Mouse (Mus musculus) hindbrain, postnatal 0 days (tissue): Measurements from ENCODE around the gene Cxcr1. TPM values are rescaled to one million over a fixed set of nuclear protein-coding genes. Genes with fewer than 3 reads are reported as not detected.

Source experiments
- ATAC-seq: fragments of 200-750 bp; cut with Nextera tagmentation; 2 replicates; pipeline ENCODE4 v1.8.0; 2017; ENCODE audit warnings: mild to moderate bottlenecking, moderate TSS enrichment, moderate library complexity
- DNase-seq: peaks from one replicate; pipeline ENCODE4 v3.0.0-alpha.2; 2015; ENCODE audit warnings: low spot score
- H3K27ac ChIP-seq: fragments of 300-500 bp; sonication (generic); 2 replicates; pipeline ENCODE4 v1.5.1; 2014; ENCODE audit warnings: mild to moderate bottlenecking
- H3K27me3 ChIP-seq: fragments of 300-500 bp; sonication (generic); 2 replicates; pipeline ENCODE4 v1.6.1; 2014; ENCODE audit warnings: low read length, mixed read lengths; ENCODE audit not compliant: insufficient read depth
- H3K36me3 ChIP-seq: fragments of 300-500 bp; sonication (generic); 2 replicates; pipeline ENCODE4 v1.6.1; 2014; ENCODE audit warnings: low read length, mixed read lengths; ENCODE audit not compliant: insufficient read depth
- H3K4me1 ChIP-seq: fragments of 300-500 bp; sonication (generic); 2 replicates; pipeline ENCODE4 v1.6.1; 2014; ENCODE audit warnings: antibody characterized with exemption, low read length, mixed read lengths; ENCODE audit not compliant: insufficient read depth
- H3K4me2 ChIP-seq: fragments of 300-500 bp; sonication (generic); 2 replicates; pipeline ENCODE4 v1.6.1; 2014; ENCODE audit warnings: low read depth, mild to moderate bottlenecking, low read length, moderate library complexity, mixed read lengths
- H3K4me3 ChIP-seq: fragments of 300-500 bp; sonication (generic); 2 replicates; pipeline ENCODE4 v1.5.1; 2014; ENCODE audit warnings: low read length
- H3K9ac ChIP-seq: fragments of 300-500 bp; sonication (generic); replicated peaks from 2 replicates; pipeline ENCODE4 v1.6.1; 2014; ENCODE audit warnings: mild to moderate bottlenecking, low read length, moderate library complexity, mixed read lengths
- H3K9me3 ChIP-seq: fragments of 300-500 bp; sonication (generic); 2 replicates; pipeline ENCODE4 v1.6.1; 2016; ENCODE audit warnings: low read length, mixed read lengths
- CTCF ChIP-seq: IDR thresholded peaks from 2 replicates; pipeline ENCODE4 v1.5.1; 2016; ENCODE audit warnings: antibody characterized with exemption, control low read depth, low read depth
- WGBS: fragments of 180-500 bp; shearing (Covaris S2); extraction: QIAGEN DNeasy Blood & Tissue Kit; methylation state at CpG from one replicate; pipeline ENCODE4 v1.1.7; 2014; 5-methylcytosine and 5-hydroxymethylcytosine counted together
- microRNA counts: library from miRNA; unstranded; fragments of <30 nt; microRNA quantifications from one replicate; lab custom pipeline; 2015
- microRNA-seq, 2 experiments: library from miRNA; unstranded; fragments of <30 nt; microRNA quantifications; one replicate each; pipeline ENCODE4; 2016
- polyA plus RNA-seq: library from polyadenylated mRNA; unstranded; fragments of >200 nt; fragmentation: Nextera tagmentation; extraction: Ambion mirVana; gene quantifications from 2 replicates; pipeline ENCODE4 v1.2.1, GENCODE M21; 2015
- total RNA-seq: library from RNA; depleted of rRNA; stranded (reverse); fragments of >200 nt; gene quantifications from 2 replicates; pipeline ENCODE4 v1.2.3, GENCODE M21; 2014; rRNA removed

The Cxcr1 gene
- total and polyA plus RNA-seq, 2 experiments from 2014 or later: not detected

DNA sequence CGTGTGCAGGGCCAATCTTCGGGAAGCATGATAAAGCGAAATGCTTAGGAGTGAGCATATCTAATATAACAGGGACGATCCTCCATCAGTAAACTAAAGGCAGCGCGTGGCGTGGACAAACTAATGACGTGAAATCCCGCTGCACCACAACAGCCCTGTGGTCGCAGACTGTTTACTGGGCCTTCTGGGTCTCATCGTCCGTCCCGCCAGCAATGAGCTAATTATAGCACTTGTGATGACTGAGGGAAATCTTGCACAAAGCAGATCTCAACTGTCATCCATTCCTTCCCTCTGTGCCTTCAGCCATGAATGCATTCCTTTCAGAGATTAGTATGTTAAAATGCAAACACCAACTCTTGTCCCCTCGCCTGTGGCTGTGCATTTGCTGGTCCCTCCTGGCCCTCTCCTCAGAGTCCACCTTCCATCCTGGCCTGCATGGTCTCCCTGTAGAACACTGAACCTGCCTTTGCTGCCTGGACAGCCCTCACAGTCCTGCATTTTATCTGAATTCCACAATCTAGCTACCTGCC lies 38.0 kb downstream of the Cxcr1 start:
- H3K9ac ChIP-seq: no peak overlapping the region
- H3K9me3 ChIP-seq: no peaks in the 10 kb centered on the region
- no peaks in the 10 kb centered on the region for H3K4me1 ChIP-seq
- no peak overlapping the region for H3K4me2 ChIP-seq
- H3K27me3 ChIP-seq: no peaks in the 10 kb centered on the region
- H3K4me3 ChIP-seq: no peak overlapping the region
- no peak for TF ChIP-seq CTCF
- no peak overlapping the region for H3K27ac ChIP-seq
- ATAC-seq (no peak), DNase-seq (no peak)
- H3K36me3 ChIP-seq: no peaks in the 10 kb centered on the region
- WGBS: 67% methylated on average over 14 of the region's 14 CpGs

DNA sequence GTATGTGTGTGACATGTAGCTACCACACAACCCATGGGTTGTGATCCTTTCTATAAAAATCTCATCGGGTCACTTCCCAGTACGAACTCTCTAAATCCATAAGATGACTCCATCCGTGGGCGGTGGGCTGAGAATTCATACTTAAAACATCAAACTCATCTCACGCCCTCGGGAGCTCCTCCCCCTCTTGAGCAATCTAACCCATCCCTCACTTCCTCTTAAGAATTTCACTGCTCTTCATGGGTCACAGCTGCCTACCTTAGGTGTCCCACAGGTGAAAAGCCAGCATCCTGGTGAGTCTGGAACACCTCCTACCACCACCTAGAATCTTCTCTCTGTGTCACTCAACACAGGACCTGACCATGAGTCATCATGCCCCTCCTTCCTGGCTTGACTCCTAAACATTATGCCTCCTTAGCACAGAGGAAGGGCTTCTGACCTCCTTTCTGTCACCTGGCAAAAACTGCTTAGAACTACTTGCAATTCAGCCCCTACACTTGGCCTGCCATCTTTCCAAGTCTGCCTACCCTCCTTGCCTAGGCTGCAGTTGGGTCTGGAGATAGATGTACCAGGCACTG lies 38.9 kb downstream of the Cxcr1 start:
- H3K27ac ChIP-seq: no peak overlapping the region
- no peaks in the 10 kb centered on the region for H3K36me3 ChIP-seq
- DNase-seq: no peak
- WGBS: 94% methylated on average over 6 of the region's 6 CpGs
- H3K4me2 ChIP-seq: no peak overlapping the region
- no peak for ATAC-seq
- no peaks in the 10 kb centered on the region for H3K9me3 ChIP-seq
- H3K4me3 ChIP-seq: no peak overlapping the region
- no peak for TF ChIP-seq CTCF
- no peak overlapping the region for H3K9ac ChIP-seq
- no peaks in the 10 kb centered on the region for H3K27me3 ChIP-seq
- no peaks in the 10 kb centered on the region for H3K4me1 ChIP-seq

DNA sequence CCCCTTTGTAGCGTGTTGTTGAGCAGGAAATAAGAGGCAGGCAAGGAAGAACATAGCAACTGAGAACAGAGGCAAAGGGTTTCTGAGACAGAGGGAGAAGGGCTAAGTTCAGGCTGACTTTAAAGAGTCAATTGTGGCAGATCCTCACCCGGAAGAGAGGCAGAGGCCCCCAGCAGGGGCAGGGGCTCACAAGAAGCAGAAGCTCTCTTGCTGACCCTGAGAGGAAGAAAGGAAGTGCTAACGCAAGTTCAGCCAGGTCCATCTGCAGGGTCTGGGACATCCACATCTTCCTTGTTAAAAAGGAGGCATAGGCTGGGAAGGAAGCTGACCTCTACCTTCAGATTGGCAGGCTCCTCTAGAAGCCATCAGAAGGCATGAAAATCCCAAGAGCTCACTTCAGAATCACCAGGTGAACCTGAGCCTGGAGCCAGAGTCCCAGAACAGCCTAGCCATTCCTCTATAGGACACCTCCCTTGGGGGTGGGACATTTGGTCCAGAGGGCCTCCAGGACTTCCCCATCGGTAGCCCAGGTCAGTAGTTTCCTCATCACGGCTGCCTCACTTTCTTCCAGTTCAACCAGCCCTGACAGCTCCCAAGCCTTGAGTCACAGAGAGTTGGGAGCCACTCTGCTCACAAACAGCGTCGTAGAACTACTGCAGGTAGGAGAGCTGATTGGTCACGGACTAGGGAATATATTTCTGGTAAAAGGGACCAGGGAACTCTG lies 40.8 kb downstream of the Cxcr1 start, which contains the start of gene Cxcr2:
TSS of gene Cxcr2 (plus strand) at position 529 of the 724 bp plus-strand sequence.
- DNase-seq: no peak
- Histone ChIP-seq H3K27me3 (no peaks in the 10 kb centered on the region), H3K4me2 (no peak within 1 kb of the TSS), H3K9ac (no peak within 1 kb of the TSS), H3K9me3 (no peaks in the 10 kb centered on the region), H3K27ac (no peak within 1 kb of the TSS), H3K4me1 (no peaks in the 10 kb centered on the region), H3K4me3 (no peak within 1 kb of the TSS), H3K36me3 (no peaks in the 10 kb centered on the region)
- 77% methylated on average over 8 of the region's 8 CpGs for WGBS
- no peak for TF ChIP-seq CTCF
- ATAC-seq: no peak

DNA sequence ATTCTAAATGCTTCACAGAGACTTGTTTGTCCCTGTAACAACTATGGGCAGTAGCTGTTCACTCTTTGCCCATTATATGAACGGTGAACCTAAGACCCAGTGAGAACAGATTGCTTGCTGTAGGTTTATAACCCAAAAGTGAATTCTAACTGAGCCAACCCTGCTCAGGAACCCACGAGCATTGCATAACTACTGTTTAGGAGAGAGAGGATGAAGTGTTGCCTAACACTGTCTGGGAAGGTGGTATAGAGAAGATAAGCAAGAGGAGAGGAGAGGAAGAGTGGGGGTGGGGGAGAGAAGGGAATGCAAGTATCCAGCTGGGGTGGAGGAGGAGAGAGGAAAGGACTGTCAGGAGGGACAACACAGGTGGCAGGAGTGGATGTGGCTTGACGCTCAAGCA lies 43.3 kb downstream of the Cxcr1 start:
- no peaks in the 10 kb centered on the region for H3K36me3 ChIP-seq
- H3K4me1 ChIP-seq: no peaks in the 10 kb centered on the region
- H3K27me3 ChIP-seq: no peaks in the 10 kb centered on the region
- no peak overlapping the region for H3K9ac ChIP-seq
- no peaks in the 10 kb centered on the region for H3K9me3 ChIP-seq
- H3K4me3 ChIP-seq: no peak overlapping the region
- no peak for TF ChIP-seq CTCF
- no peak for DNase-seq
- no peak overlapping the region for H3K27ac ChIP-seq
- H3K4me2 ChIP-seq: no peak overlapping the region
- WGBS: 82% methylated on average over 3 of the region's 3 CpGs
- ATAC-seq: no peak

DNA sequence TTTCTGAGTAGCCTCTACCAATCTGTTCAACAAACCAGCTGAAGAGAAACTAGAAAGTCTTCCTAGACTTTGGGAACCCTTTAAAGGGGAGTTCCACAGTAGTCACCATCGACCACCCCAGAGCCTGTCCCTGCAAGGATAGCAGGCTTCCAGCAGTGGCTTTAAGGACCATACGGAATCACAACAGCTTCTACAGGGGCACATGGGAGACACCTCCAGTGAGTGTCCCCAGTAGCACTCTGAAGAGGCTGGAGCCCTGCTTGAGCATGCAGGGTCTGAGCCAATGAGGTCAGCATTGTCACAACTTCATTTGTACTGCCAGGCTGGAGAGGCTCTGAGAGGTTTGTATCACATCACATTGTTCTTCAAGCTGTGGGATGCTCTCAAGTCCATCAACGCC lies 44.3 kb downstream of the Cxcr1 start:
- Histone ChIP-seq H3K4me1 (no peaks in the 10 kb centered on the region), H3K27ac (no peak overlapping the region), H3K4me3 (no peak overlapping the region), H3K27me3 (no peaks in the 10 kb centered on the region), H3K9ac (no peak overlapping the region), H3K9me3 (no peaks in the 10 kb centered on the region), H3K36me3 (no peaks in the 10 kb centered on the region), H3K4me2 (no peak overlapping the region)
- no peak for ATAC-seq
- WGBS: 80% methylated on average over 3 of the region's 3 CpGs
- TF ChIP-seq CTCF: no peak
- DNase-seq: no peak

DNA sequence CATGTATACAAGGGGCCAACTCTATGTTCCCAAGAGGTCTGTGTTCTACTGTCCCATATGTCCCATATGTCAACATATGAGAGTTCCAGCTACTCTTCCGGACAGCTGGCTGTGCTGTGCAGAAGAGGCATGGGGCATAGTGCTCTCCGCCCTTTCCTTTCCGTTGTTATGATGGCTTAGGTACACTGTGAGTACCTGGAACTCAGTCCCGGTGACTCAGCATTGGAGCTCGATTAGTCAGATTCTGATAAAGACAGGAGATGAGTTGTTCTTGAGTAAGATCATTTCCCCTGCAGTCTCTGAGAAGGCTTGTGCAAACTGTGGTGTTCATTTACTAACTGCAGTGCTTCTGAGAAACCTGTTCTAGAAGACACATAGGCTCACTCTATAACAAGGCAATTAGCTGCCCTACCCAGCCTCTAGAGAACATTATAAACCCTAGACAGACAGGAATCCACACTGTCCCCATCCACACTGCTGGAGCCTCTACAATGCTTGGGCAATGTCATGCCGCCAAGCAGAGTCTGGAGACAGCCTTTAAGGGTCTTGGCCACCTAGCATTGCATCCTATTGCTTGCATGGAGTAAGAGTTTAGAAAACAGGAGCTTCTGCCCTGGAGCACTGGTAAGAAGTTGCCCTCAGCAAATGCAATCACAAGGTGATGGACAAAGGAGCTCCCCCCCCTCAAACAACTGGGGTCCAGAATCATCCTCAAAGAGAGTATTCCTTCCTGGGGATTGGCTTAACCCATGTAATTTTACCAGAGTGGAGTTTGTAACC lies 45.1 kb downstream of the Cxcr1 start:
- no peaks in the 10 kb centered on the region for H3K27me3 ChIP-seq
- WGBS: 87% methylated on average over 6 of the region's 6 CpGs
- H3K9ac ChIP-seq: no peak overlapping the region
- no peak overlapping the region for H3K4me3 ChIP-seq
- DNase-seq (no peak), ATAC-seq (no peak)
- no peaks in the 10 kb centered on the region for H3K9me3 ChIP-seq
- no peaks in the 10 kb centered on the region for H3K36me3 ChIP-seq
- no peaks in the 10 kb centered on the region for H3K4me1 ChIP-seq
- TF ChIP-seq CTCF: no peak
- H3K27ac ChIP-seq: no peak overlapping the region
- H3K4me2 ChIP-seq: no peak overlapping the region

MicroRNAs encoded within 50 kb of the gene (microRNA counts, 519-probe panel; counts per million panel counts)
- 2,104 counts per million, percentile 30 among the panel's probes with 10 or more counts for microRNA mmu-miR-1928 (lab: Ali Mortazavi, UCI)

Small RNAs within 50 kb of the gene (microRNA-seq; reads per million reads assigned to microRNA genes)
- 0 reads per million in 2 experiments for gene Mir1928

Other genes starting within 250 kb of the Cxcr1 start
- 24.1 and 28.0 TPM in 2 replicates for gene Tns1, start 70.2 kb downstream of the Cxcr1 start, total RNA-seq
- gene Tns1, start 70.2 kb downstream of the Cxcr1 start, polyA plus RNA-seq: 10.3 and 11.7 TPM in 2 replicates
- not detected in 2 replicates for gene Rufy4, start 69.1 kb downstream of the Cxcr1 start, total RNA-seq
- 0.08 and 0.10 TPM in 2 replicates for gene Rufy4, start 69.1 kb downstream of the Cxcr1 start, polyA plus RNA-seq
- gene Cxcr2, start 40.6 kb downstream of the Cxcr1 start, total RNA-seq: 0.52 TPM in 1 of 2 replicates, not detected in the other
- 0.05 and 0.18 TPM in 2 replicates for gene Cxcr2, start 40.6 kb downstream of the Cxcr1 start, polyA plus RNA-seq
- gene Arpc2, start 41.5 kb upstream of the Cxcr1 start, total RNA-seq: 108 and 131 TPM in 2 replicates
- 414 and 417 TPM in 2 replicates for gene Arpc2, start 41.5 kb upstream of the Cxcr1 start, polyA plus RNA-seq
- gene Gpbar1, start 83.9 kb upstream of the Cxcr1 start, total RNA-seq: not detected in 2 replicates
- gene Gpbar1, start 83.9 kb upstream of the Cxcr1 start, polyA plus RNA-seq: 0.16 TPM in 1 of 2 replicates, not detected in the other
- 131 and 161 TPM in 2 replicates for gene Aamp, start 90.1 kb upstream of the Cxcr1 start, total RNA-seq
- gene Aamp, start 90.1 kb upstream of the Cxcr1 start, polyA plus RNA-seq: 212 and 219 TPM in 2 replicates
- 102 and 113 TPM in 2 replicates for gene Pnkd, start 90.3 kb upstream of the Cxcr1 start, total RNA-seq
- 143 TPM in 2 replicates for gene Pnkd, start 90.3 kb upstream of the Cxcr1 start, polyA plus RNA-seq
- gene Tmbim1, start 111.0 kb upstream of the Cxcr1 start, total RNA-seq: 16.4 and 17.5 TPM in 2 replicates
- 14.8 and 16.5 TPM in 2 replicates for gene Tmbim1, start 111.0 kb upstream of the Cxcr1 start, polyA plus RNA-seq
- 0.75 and 1.9 TPM in 2 replicates for gene Catip, start 167.5 kb upstream of the Cxcr1 start, total RNA-seq
- gene Catip, start 167.5 kb upstream of the Cxcr1 start, polyA plus RNA-seq: 1.8 and 2.6 TPM in 2 replicates
- 3.6 and 10.6 TPM in 2 replicates for gene Slc11a1, start 180.6 kb upstream of the Cxcr1 start, total RNA-seq
- 2.3 and 2.9 TPM in 2 replicates for gene Slc11a1, start 180.6 kb upstream of the Cxcr1 start, polyA plus RNA-seq
- 35.7 and 38.4 TPM in 2 replicates for gene Ctdsp1, start 196.9 kb upstream of the Cxcr1 start, total RNA-seq
- 17.9 and 18.2 TPM in 2 replicates for gene Ctdsp1, start 196.9 kb upstream of the Cxcr1 start, polyA plus RNA-seq
- 0.26 TPM in 1 of 2 replicates, not detected in the other for gene Vil1, start 214.7 kb upstream of the Cxcr1 start, total RNA-seq
- 0.14 and 0.18 TPM in 2 replicates for gene Vil1, start 214.7 kb upstream of the Cxcr1 start, polyA plus RNA-seq